Mouse (Mus musculus) left cerebral cortex, postnatal 36 days (tissue): ENCODE results near the gene Kat8. TPM values are rescaled to one million over a fixed set of nuclear protein-coding genes. Genes with fewer than 3 reads are reported as not detected.

Experiments
- DNase-seq, 2 experiments: peaks; one replicate each; pipeline ENCODE4 v3.0.0; 2021 to 2022; ENCODE audit warnings: low spot score in 2 of 2, mixed read lengths in 1 of 2
- intact Hi-C: fragments of 180-260 bp; cut with DNase I; formaldehyde crosslinking; loops from one replicate; pipeline ENCODE4 v1.15.1; 2025
- total RNA-seq, 2 experiments: library from RNA; stranded (reverse); gene quantifications; 2 replicates each; pipeline ENCODE4 v1.2.3; 2021

Kat8 gene
- total RNA-seq, result 10 to 100 TPM; 27.6 to 34.8 TPM

GRCm38 (mm10) chr7:127912190-127912871 lies at the start of gene Kat8:
Kat8 (plus strand) TSS chr7:127912516.
- peak; percentile 87 to 88 for DNase-seq
- intact Hi-C loops, result loop anchor here (2.0 kb wide), 1 partner anchor 36 kb away; the partner anchor contains the start of genes Zfp646 and Zfp668

GRCm38 (mm10) chr7:127866434-127866833 lies 45.9 kb upstream of the Kat8 start:
- intact Hi-C loops, result no loop called here
- no peak for DNase-seq

GRCm38 (mm10) chr7:127867641-127868040 lies 44.7 kb upstream of the Kat8 start:
- intact Hi-C loops, result no loop called here
- no peak for DNase-seq

GRCm38 (mm10) chr7:127869149-127869810 lies 43.0 kb upstream of the Kat8 start:
- intact Hi-C loops, result no loop called here
- peak; percentile 22 to 27 for DNase-seq

GRCm38 (mm10) chr7:127870136-127870821 lies 42.0 kb upstream of the Kat8 start:
- no peak for DNase-seq
- intact Hi-C loops, result no loop called here

- DNase-seq, result no peak
- intact Hi-C loops, result loop anchor here (1.0 kb wide), 1 partner anchor 34 kb away; no protein-coding TSS in a partner anchor
Measured at GRCm38 (mm10) chr7:127874812-127875626, 37.3 kb upstream of the Kat8 start.

GRCm38 (mm10) chr7:127875627-127876001 lies 36.7 kb upstream of the Kat8 start:
- peak; percentile 95 to 97 for DNase-seq
- intact Hi-C loops, result loop anchor here (1.0 to 2.0 kb wide), 2 partner anchors 34 to 37 kb away; partner anchors contain the start of gene Kat8

GRCm38 (mm10) chr7:127876041-127876466 lies 36.3 kb upstream of the Kat8 start, which contains the start of gene Zfp646:
Zfp646 (plus strand) TSS chr7:127876221.
- intact Hi-C loops, result loop anchor here (2.0 kb wide), 1 partner anchor 37 kb away; the partner anchor contains the start of gene Kat8
- DNase-seq, result peak in 1 of 2 experiments; percentile 78

GRCm38 (mm10) chr7:127876467-127877348 lies 35.6 kb upstream of the Kat8 start, which contains the start of gene Zfp668:
Zfp668 (minus strand) TSS chr7:127876828.
- intact Hi-C loops, result loop anchor here (2.0 kb wide), 1 partner anchor 36 kb away; the partner anchor contains the start of gene Kat8
- peak; percentile 88 to 90 for DNase-seq

- DNase-seq, result no peak
- intact Hi-C loops, result no loop called here
Measured at GRCm38 (mm10) chr7:127879301-127879700, 33.0 kb upstream of the Kat8 start.

GRCm38 (mm10) chr7:127880431-127880830 lies 31.9 kb upstream of the Kat8 start:
- intact Hi-C loops, result no loop called here

GRCm38 (mm10) chr7:127885951-127886350 lies 26.4 kb upstream of the Kat8 start:
- intact Hi-C loops, result no loop called here
- DNase-seq, result no peak

More at GRCm38 (mm10) chr7:127880431-127880830, 31.9 kb upstream of the Kat8 start:
- DNase-seq, result no peak

GRCm38 (mm10) chr7:127886551-127886950 lies 25.8 kb upstream of the Kat8 start:
- intact Hi-C loops, result no loop called here
- no peak for DNase-seq

GRCm38 (mm10) chr7:127887191-127887590 lies 25.1 kb upstream of the Kat8 start:
- intact Hi-C loops, result no loop called here
- DNase-seq, result no peak

GRCm38 (mm10) chr7:127887781-127888180 lies 24.5 kb upstream of the Kat8 start:
- intact Hi-C loops, result no loop called here
- DNase-seq, result no peak

GRCm38 (mm10) chr7:127888821-127889220 lies 23.5 kb upstream of the Kat8 start:
- no peak for DNase-seq
- intact Hi-C loops, result no loop called here

GRCm38 (mm10) chr7:127890798-127891197 lies 21.5 kb upstream of the Kat8 start, which contains the start of gene Prss53:
Prss53 (minus strand) TSS chr7:127890970.
- intact Hi-C loops, result no loop called here
- no peak for DNase-seq

- intact Hi-C loops, result no loop called here
- no peak for DNase-seq
Measured at GRCm38 (mm10) chr7:127894480-127894879, 17.8 kb upstream of the Kat8 start.
